Mouse (Mus musculus): ENCODE measurements at regions not wholly inside any gene's neighbourhood (a gene's known extent, or its start where the extent isn't known, plus 50 kb on each side); places are given as distances from the start of the nearest gene placed in this dataset.

GRCm38 (mm10) chr12:77135661-77136060 is 102.3 kb upstream of the Fut8 start:
- DNase-seq (ENCODE audit: low spot score), result no peak

- no peak for DNase-seq (ENCODE audit: low spot score)
These were observed 102.9 kb upstream of the Fut8 start for GRCm38 (mm10) chr12:77135067-77135466.

- DNase-seq (ENCODE audit: low spot score), result no peak
These were observed 103.5 kb upstream of the Fut8 start for GRCm38 (mm10) chr12:77134306-77135010.

GRCm38 (mm10) chr12:77133465-77134305 is 104.2 kb upstream of the Fut8 start:
- DNase-seq (ENCODE audit: low spot score), result no peak

GRCm38 (mm10) chr12:77131328-77131727 is 106.6 kb upstream of the Fut8 start:
- DNase-seq (ENCODE audit: low spot score), result no peak

GRCm38 (mm10) chr12:77130526-77130925 is 107.4 kb upstream of the Fut8 start:
- no peak for DNase-seq (ENCODE audit: low spot score)

GRCm38 (mm10) chr12:77124267-77124666 is 113.7 kb upstream of the Fut8 start:
- no peak for DNase-seq (ENCODE audit: low spot score)

GRCm38 (mm10) chr12:77113516-77113915 is 124.4 kb upstream of the Fut8 start:
- DNase-seq (ENCODE audit: low spot score), result no peak

GRCm38 (mm10) chr12:77112133-77112532 is 125.8 kb upstream of the Fut8 start:
- DNase-seq (ENCODE audit: low spot score), result no peak

- DNase-seq (ENCODE audit: low spot score), result no peak
These were observed 130.7 kb upstream of the Fut8 start for GRCm38 (mm10) chr12:77107251-77107650.

GRCm38 (mm10) chr12:77105887-77106600 is 131.9 kb upstream of the Fut8 start:
- DNase-seq (ENCODE audit: low spot score), result no peak

GRCm38 (mm10) chr12:77100482-77100881 is 137.4 kb upstream of the Fut8 start:
- DNase-seq (ENCODE audit: low spot score), result no peak

- no peak for DNase-seq (ENCODE audit: low spot score)
These were observed 137.5 kb upstream of the Max start for GRCm38 (mm10) chr12:77099521-77099920.

GRCm38 (mm10) chr12:77098821-77099220 is 136.8 kb upstream of the Max start:
- DNase-seq (ENCODE audit: low spot score), result no peak

GRCm38 (mm10) chr12:77097831-77098230 is 135.8 kb upstream of the Max start:
- no peak for DNase-seq (ENCODE audit: low spot score)

- no peak for DNase-seq (ENCODE audit: low spot score)
These were observed 134.5 kb upstream of the Max start for GRCm38 (mm10) chr12:77096461-77096860.

GRCm38 (mm10) chr12:77094999-77095915 is 133.3 kb upstream of the Max start:
- DNase-seq (ENCODE audit: low spot score), result no peak

GRCm38 (mm10) chr12:77094168-77094567 is 132.2 kb upstream of the Max start:
- DNase-seq (ENCODE audit: low spot score), result no peak

GRCm38 (mm10) chr12:77092741-77093140 is 130.7 kb upstream of the Max start:
- DNase-seq (ENCODE audit: low spot score), result no peak

GRCm38 (mm10) chr12:77092143-77092542 is 130.1 kb upstream of the Max start:
- no peak for DNase-seq (ENCODE audit: low spot score)

- DNase-seq (ENCODE audit: low spot score), result no peak
These were observed 129.7 kb upstream of the Max start for GRCm38 (mm10) chr12:77091700-77092099.

Measured in heart, adult 8-10 months (tissue).